ENCODE assay signal across 9 mouse cellular contexts in genomic region chr17:10389740-10390139, GRCm38 (mm10).
DNase-seq lines count a peak whose midpoint lies in the region; ATAC-seq lines count a peak whose summit lies in the region.
"Had no signal": no experiment of that assay in that cellular context is flagged by ENCODE, and none has a peak within 500 bp of the region (broad histone marks: within the 10 kb centered on the region; RNA-seq: fewer than 3 reads in every experiment).

No protein-coding gene starts in this region.

- peak overlapping the region; percentile 29; the same call in 1 of the 2 replicates for H3K9ac ChIP-seq in kidney, embryonic 16.5 days (replicated peaks; ENCODE audit: low read length)
- peak overlapping the region; percentile 63; the same call in 1 of the 2 replicates for H3K9ac ChIP-seq in heart, embryonic 11.5 days (ENCODE audit: low read depth, low read length)
- no peak overlapping the region for H3K9ac ChIP-seq in limb, embryonic 12.5 days (replicated peaks)
- H3K9ac ChIP-seq: liver, embryonic 15.5 days had no signal

- no peak overlapping the region for H3K4me2 ChIP-seq in kidney, embryonic 16.5 days (replicated peaks; ENCODE audit: low read depth, low read length)
- peak overlapping the region; percentile 47 for H3K4me2 ChIP-seq in heart, embryonic 11.5 days
- H3K4me2 ChIP-seq in limb, embryonic 12.5 days: no peak overlapping the region
- H3K4me2 ChIP-seq: liver, embryonic 15.5 days had no signal

- H3K4me1 ChIP-seq in kidney, embryonic 16.5 days (ENCODE audit: insufficient read depth, low read length): peaks cover 12% of the 10 kb centered on the region
- peaks cover 47% of the 10 kb centered on the region for H3K4me1 ChIP-seq in heart, embryonic 11.5 days (ENCODE audit: control insufficient read depth, insufficient read depth, low read length)
- H3K4me1 ChIP-seq in limb, embryonic 12.5 days (replicated peaks): peaks cover 10% of the 10 kb centered on the region; the same call in 1 of the 2 replicates
- H3K4me1 ChIP-seq: liver, embryonic 15.5 days had no signal

- H3K27me3 ChIP-seq in kidney, embryonic 16.5 days (ENCODE audit: insufficient read depth, low read length): no peaks in the 10 kb centered on the region
- H3K27me3 ChIP-seq in heart, embryonic 11.5 days (ENCODE audit: control insufficient read depth, insufficient read depth, low read length): no peaks in the 10 kb centered on the region
- no peaks in the 10 kb centered on the region for H3K27me3 ChIP-seq in limb, embryonic 12.5 days
- H3K27me3 ChIP-seq: liver, embryonic 15.5 days had no signal

- H3K4me3 ChIP-seq in kidney, embryonic 16.5 days (ENCODE audit: low read length): no peak overlapping the region
- H3K4me3 ChIP-seq in heart, embryonic 11.5 days (ENCODE audit: low read depth, low read length): 0 out of 2 replicates have a peak overlapping the region, but pooled peaks have one; percentile 1
- H3K4me3 ChIP-seq in limb, embryonic 12.5 days (replicated peaks): no peak overlapping the region
- H3K4me3 ChIP-seq: liver, embryonic 15.5 days had no signal

- peak overlapping the region; percentile 90 for H3K27ac ChIP-seq in kidney, embryonic 16.5 days (ENCODE audit: low read length)
- H3K27ac ChIP-seq in heart, embryonic 11.5 days (ENCODE audit: low read depth, low read length): peak overlapping the region; percentile 99
- H3K27ac ChIP-seq in limb, embryonic 12.5 days: peak overlapping the region; percentile 85
- H3K27ac ChIP-seq: liver, embryonic 15.5 days had no signal

- H3K36me3 ChIP-seq in kidney, embryonic 16.5 days (ENCODE audit: insufficient read depth, low read length): no peaks in the 10 kb centered on the region
- no peaks in the 10 kb centered on the region for H3K36me3 ChIP-seq in heart, embryonic 11.5 days (ENCODE audit: control insufficient read depth, insufficient read depth, low read length)
- no peaks in the 10 kb centered on the region for H3K36me3 ChIP-seq in limb, embryonic 12.5 days
- H3K36me3 ChIP-seq: liver, embryonic 15.5 days had no signal

- no peaks in the 10 kb centered on the region for H3K9me3 ChIP-seq in kidney, embryonic 16.5 days (ENCODE audit: low read length)
- H3K9me3 ChIP-seq in heart, embryonic 11.5 days (replicated peaks; ENCODE audit: control insufficient read depth, low read length): no peaks in the 10 kb centered on the region
- H3K9me3 ChIP-seq in limb, embryonic 12.5 days: no peaks in the 10 kb centered on the region
- H3K9me3 ChIP-seq: liver, embryonic 15.5 days had no signal

- WGBS in kidney, embryonic 16.5 days: 75% methylated on average over 9 of the region's 9 CpGs
- 64% methylated on average over 9 of the region's 9 CpGs for WGBS in heart, embryonic 11.5 days (ENCODE audit: insufficient replicate concordance)
- WGBS in limb, embryonic 12.5 days: 79% methylated on average over 9 of the region's 9 CpGs

- peak; percentile 13; the same call in 1 of the 2 replicates for ATAC-seq in kidney, embryonic 16.5 days (ENCODE audit: low FRiP score, low TSS enrichment)
- 0 out of 2 replicates have a peak, but pooled peaks have one; percentile 10 for ATAC-seq in heart, embryonic 11.5 days (replicated peaks; ENCODE audit: insufficient number of reproducible peaks, low FRiP score, low TSS enrichment)
- no peak for ATAC-seq in limb, embryonic 12.5 days (ENCODE audit: insufficient number of reproducible peaks, insufficient read depth, low FRiP score, low TSS enrichment, low read depth)

- no peak for DNase-seq in kidney, adult 18-20 months
- peak; percentile 76 for DNase-seq in ZHBTc4 (ENCODE audit: low read depth, low spot score)
- DNase-seq in embryo, embryonic 10 days (ENCODE audit: low spot score): no peak
- DNase-seq in cerebellum, adult 18-20 months: no peak
- no peak for DNase-seq in frontal cortex, adult 2 months (ENCODE audit: extremely low spot score in 1 of 2, low spot score in 1 of 2)
